9 mouse cellular contexts compared by ENCODE assay signal in genomic region chr19:57482815-57483214, GRCm38 (mm10). TPM values are rescaled to one million over a fixed set of nuclear protein-coding genes. Genes with fewer than 3 reads are reported as not detected.
DNase-seq lines count a peak whose midpoint lies in the region; ATAC-seq and TF ChIP-seq lines count a peak whose summit lies in the region.
"Had no signal": no experiment of that assay in that cellular context is flagged by ENCODE, and none has a peak within 500 bp of the region (broad histone marks: within the 10 kb centered on the region; RNA-seq: fewer than 3 reads in every experiment).

No protein-coding gene starts in this region.

- DNase-seq in adrenal gland, postnatal 10 days: peak; percentile 79
- peak; percentile 42 for DNase-seq in gastrocnemius, adult 18-20 months (ENCODE audit: low spot score)
- no peak for DNase-seq in hindbrain, embryonic 11.5 days (ENCODE audit: low spot score)

- no peaks in the 10 kb centered on the region for H3K27me3 ChIP-seq in hindbrain, embryonic 12.5 days
- no peaks in the 10 kb centered on the region for H3K27me3 ChIP-seq in hindbrain, embryonic 13.5 days
- no peaks in the 10 kb centered on the region for H3K27me3 ChIP-seq in C2C12 (ENCODE audit: control insufficient read depth, insufficient read depth, insufficient read length)
- no peaks in the 10 kb centered on the region for H3K27me3 ChIP-seq in liver, embryonic 15.5 days
- H3K27me3 ChIP-seq in small intestine, adult 2 months (ENCODE audit: control insufficient read depth, insufficient read depth, low read length): no peaks in the 10 kb centered on the region
- no peaks in the 10 kb centered on the region for H3K27me3 ChIP-seq in hindbrain, embryonic 11.5 days (ENCODE audit: control insufficient read depth, insufficient read depth, low read length)
- H3K27me3 ChIP-seq: limb, embryonic 13.5 days had no signal

- 86% methylated on average over 8 of the region's 8 CpGs for WGBS in hindbrain, embryonic 12.5 days
- WGBS in hindbrain, embryonic 13.5 days: 89% methylated on average over 8 of the region's 8 CpGs
- WGBS in liver, embryonic 15.5 days (ENCODE audit: insufficient replicate concordance): 74% methylated on average over 8 of the region's 8 CpGs
- WGBS in small intestine, adult 2 months: 67% methylated on average over 8 of the region's 8 CpGs
- 82% methylated on average over 8 of the region's 8 CpGs for whole genome bisulfite sequencing in hindbrain, embryonic 11.5 days

- H3K9me3 ChIP-seq in hindbrain, embryonic 12.5 days (replicated peaks): 0 out of 2 replicates have a peak, but pooled peaks cover 4% of the 10 kb centered on the region
- no peaks in the 10 kb centered on the region for H3K9me3 ChIP-seq in hindbrain, embryonic 13.5 days
- no peaks in the 10 kb centered on the region for H3K9me3 ChIP-seq in liver, embryonic 15.5 days (replicated peaks)
- no peaks in the 10 kb centered on the region for H3K9me3 ChIP-seq in hindbrain, embryonic 11.5 days (ENCODE audit: control insufficient read depth, low read length)

- H3K79me2 ChIP-seq in C2C12 (ENCODE audit: control insufficient read depth, insufficient read depth): no peaks in the 10 kb centered on the region

- no peaks in the 10 kb centered on the region for H3K36me3 ChIP-seq in hindbrain, embryonic 12.5 days
- H3K36me3 ChIP-seq in hindbrain, embryonic 13.5 days: peaks cover 10% of the 10 kb centered on the region
- H3K36me3 ChIP-seq in C2C12 (ENCODE audit: control insufficient read depth, insufficient read depth): peaks cover 12% of the 10 kb centered on the region
- peaks cover 12% of the 10 kb centered on the region; the same call in 1 of the 2 replicates for H3K36me3 ChIP-seq in liver, embryonic 15.5 days (replicated peaks)
- peaks cover 8% of the 10 kb centered on the region for H3K36me3 ChIP-seq in small intestine, adult 2 months (ENCODE audit: control insufficient read depth, insufficient read depth, low read length)
- no peaks in the 10 kb centered on the region for H3K36me3 ChIP-seq in hindbrain, embryonic 11.5 days (ENCODE audit: control insufficient read depth, insufficient read depth, low read length)

- no peak for TF ChIP-seq POLR2A in small intestine, adult 2 months (IDR thresholded peaks at IDR 0.05; ENCODE audit: low read depth, low read length)

- H3ac ChIP-seq in C2C12 (ENCODE audit: control insufficient read depth, insufficient read length, low read depth): no peak overlapping the region

- peak; percentile 68 for TF ChIP-seq CTCF in C2C12 (IDR thresholded peaks at IDR 0.05; ENCODE audit: control insufficient read depth, insufficient read depth, insufficient read length)
- peak; percentile 69; the same call in 1 of the 2 replicates for TF ChIP-seq CTCF in small intestine, adult 2 months (IDR thresholded peaks at IDR 0.05; ENCODE audit: extremely low read depth, insufficient read length, insufficient replicate concordance, low read depth, low read length)

- no peak overlapping the region for H3K4me2 ChIP-seq in hindbrain, embryonic 12.5 days (replicated peaks)
- no peak overlapping the region for H3K4me2 ChIP-seq in hindbrain, embryonic 13.5 days
- no peak overlapping the region for H3K4me2 ChIP-seq in liver, embryonic 15.5 days
- H3K4me2 ChIP-seq in hindbrain, embryonic 11.5 days (replicated peaks; ENCODE audit: low read depth, low read length): no peak overlapping the region
- H3K4me2 ChIP-seq: limb, embryonic 13.5 days had no signal

- no peak overlapping the region for H3K4me3 ChIP-seq in hindbrain, embryonic 12.5 days
- no peak overlapping the region for H3K4me3 ChIP-seq in hindbrain, embryonic 13.5 days
- H3K4me3 ChIP-seq in C2C12 (ENCODE audit: insufficient read depth, poor library complexity, severe bottlenecking): no peak overlapping the region
- no peak overlapping the region for H3K4me3 ChIP-seq in liver, embryonic 15.5 days (replicated peaks)
- H3K4me3 ChIP-seq in small intestine, adult 2 months (ENCODE audit: low read depth, low read length): no peak overlapping the region
- H3K4me3 ChIP-seq in hindbrain, embryonic 11.5 days (ENCODE audit: low read depth, low read length): no peak overlapping the region
- H3K4me3 ChIP-seq: limb, embryonic 13.5 days had no signal

- H3K9ac ChIP-seq in hindbrain, embryonic 12.5 days: no peak overlapping the region
- H3K9ac ChIP-seq in hindbrain, embryonic 13.5 days: no peak overlapping the region
- no peak overlapping the region for H3K9ac ChIP-seq in liver, embryonic 15.5 days
- no peak overlapping the region for H3K9ac ChIP-seq in hindbrain, embryonic 11.5 days (ENCODE audit: low read depth, low read length)
- H3K9ac ChIP-seq: limb, embryonic 13.5 days had no signal

- peak; percentile 20; the same call in 1 of the 2 replicates for ATAC-seq in hindbrain, embryonic 12.5 days (ENCODE audit: low FRiP score)
- ATAC-seq in hindbrain, embryonic 13.5 days (ENCODE audit: low FRiP score): no peak
- ATAC-seq in liver, embryonic 15.5 days (ENCODE audit: insufficient read depth): 0 out of 2 replicates have a peak, but pooled peaks have one; percentile 18
- no peak for ATAC-seq in hindbrain, embryonic 11.5 days (ENCODE audit: low FRiP score)

- H3K4me1 ChIP-seq in hindbrain, embryonic 12.5 days: peaks cover 14% of the 10 kb centered on the region
- H3K4me1 ChIP-seq in hindbrain, embryonic 13.5 days (replicated peaks): peaks cover 21% of the 10 kb centered on the region
- H3K4me1 ChIP-seq in liver, embryonic 15.5 days (replicated peaks): no peaks in the 10 kb centered on the region
- no peaks in the 10 kb centered on the region for H3K4me1 ChIP-seq in small intestine, adult 2 months (ENCODE audit: control insufficient read depth, insufficient read depth, insufficient read length, low read length)
- H3K4me1 ChIP-seq in hindbrain, embryonic 11.5 days (replicated peaks; ENCODE audit: control insufficient read depth, insufficient read depth, low read length): no peaks in the 10 kb centered on the region

- H3K79me3 ChIP-seq in C2C12 (ENCODE audit: low read depth): no peaks in the 10 kb centered on the region

- no peak overlapping the region for H3K27ac ChIP-seq in hindbrain, embryonic 12.5 days
- H3K27ac ChIP-seq in hindbrain, embryonic 13.5 days: no peak overlapping the region
- H3K27ac ChIP-seq in liver, embryonic 15.5 days (replicated peaks): no peak overlapping the region
- no peak overlapping the region for H3K27ac ChIP-seq in small intestine, adult 2 months (ENCODE audit: insufficient read depth, low read depth, low read length)
- H3K27ac ChIP-seq in hindbrain, embryonic 11.5 days (ENCODE audit: low read depth, low read length): no peak overlapping the region
- H3K27ac ChIP-seq: limb, embryonic 13.5 days had no signal

TF ChIP-seq in C2C12, 6 proteins besides CTCF, POLR2A, EP300 and RAD21:
- TF ChIP-seq MYOD1 (IDR thresholded peaks at IDR 0.05; ENCODE audit: control insufficient read depth, insufficient read length, low read depth) (no peak), USF1 (IDR thresholded peaks at IDR 0.05; ENCODE audit: low read depth) (no peak), CEBPB (IDR thresholded peaks at IDR 0.05; ENCODE audit: low read depth) (no peak), FOSL1 (IDR thresholded peaks at IDR 0.05; ENCODE audit: insufficient read depth, low read length, poor library complexity, severe bottlenecking) (no peak), MAX (IDR thresholded peaks at IDR 0.05) (no peak), MYOG (IDR thresholded peaks at IDR 0.05; ENCODE audit: control insufficient read depth, extremely low read depth, insufficient read length) (no peak)

RNA-seq across cellular contexts. Expression of gene Trub1, which starts 30.1 kb away (rescaled TPM):
- 15.9 and 18.9 TPM in 2 replicates for polyA plus RNA-seq in hindbrain, embryonic 12.5 days (2016; fragmentation: Nextera tagmentation; extraction: Ambion mirVana)
- polyA plus RNA-seq in hindbrain, embryonic 13.5 days (2015; fragmentation: Nextera tagmentation; extraction: Ambion mirVana): 14.3 and 15.4 TPM in 2 replicates
- 5.4 TPM for polyA plus RNA-seq in C2C12 (2012; fragmentation: generic; extraction: Trizol)
- total RNA-seq in adrenal gland, postnatal 10 days (2021): 10 to 100 TPM; 16.3 to 18.1 TPM
- total RNA-seq in gastrocnemius, adult 18-20 months (2021): 1 to 10 TPM; 4.1 to 5.1 TPM
- polyA plus RNA-seq in liver, embryonic 15.5 days (2015; fragmentation: Nextera tagmentation; extraction: Ambion mirVana): 7.4 and 8.0 TPM in 2 replicates
- polyA plus RNA-seq in small intestine, adult 2 months (2012; rRNA removed): 1.5 and 1.6 TPM in 2 replicates
- polyA plus RNA-seq in hindbrain, embryonic 11.5 days (2014; fragmentation: Nextera tagmentation; extraction: Ambion mirVana): 14.8 and 17.8 TPM in 2 replicates

Comparison
In these comparisons a context has a peak if more than half of its experiments do, and no peak if none do; other contexts are left out.
1. ATAC-seq: peak in hindbrain, embryonic 12.5 days (single experiment) and liver, embryonic 15.5 days (single experiment); none in hindbrain, embryonic 13.5 days (single experiment) and hindbrain, embryonic 11.5 days (single experiment).